Mouse (Mus musculus) limb, embryonic 13.5 days (tissue): ENCODE data around the gene Tbc1d10c. TPM values are rescaled to one million over a fixed set of nuclear protein-coding genes. Genes with fewer than 3 reads are reported as not detected.
"Not testable (repeated sequence)": the region's sequence is repeated elsewhere in the genome, so short reads cannot be mapped to it uniquely, and the experiment has no call there.

Experiments used
- ATAC-seq: fragments of 200-750 bp; cut with Nextera tagmentation; 2 replicates; pipeline ENCODE4 v1.8.0; 2017; ENCODE audit warnings: low read depth, moderate number of reproducible peaks, moderate TSS enrichment; ENCODE audit not compliant: low FRiP score
- H3K27ac ChIP-seq: fragments of 300-500 bp; sonication (generic); 2 replicates; pipeline ENCODE4 v1.5.1; 2015; ENCODE audit warnings: inconsistent platforms, mild to moderate bottlenecking, moderate library complexity
- H3K27me3 ChIP-seq: fragments of 300-500 bp; sonication (generic); 2 replicates; pipeline ENCODE4 v1.6.1; 2015; ENCODE audit warnings: mild to moderate bottlenecking, inconsistent platforms
- H3K36me3 ChIP-seq: fragments of 300-500 bp; sonication (generic); 2 replicates; pipeline ENCODE4 v1.6.1; 2015; ENCODE audit warnings: inconsistent platforms, mild to moderate bottlenecking, moderate library complexity
- H3K4me1 ChIP-seq: fragments of 300-500 bp; sonication (generic); 2 replicates; pipeline ENCODE4 v1.6.1; 2015; ENCODE audit warnings: inconsistent platforms
- H3K4me2 ChIP-seq: fragments of 300-500 bp; sonication (generic); replicated peaks from 2 replicates; pipeline ENCODE4 v1.6.1; 2015; ENCODE audit warnings: inconsistent platforms, mild to moderate bottlenecking, moderate library complexity
- H3K4me3 ChIP-seq: fragments of 300-500 bp; sonication (generic); 2 replicates; pipeline ENCODE4 v1.5.1; 2015; ENCODE audit warnings: moderate library complexity, mild to moderate bottlenecking, inconsistent platforms
- H3K9ac ChIP-seq: fragments of 300-500 bp; sonication (generic); 2 replicates; pipeline ENCODE4 v1.6.1; 2015; ENCODE audit warnings: mild to moderate bottlenecking, inconsistent platforms
- H3K9me3 ChIP-seq: fragments of 300-500 bp; sonication (generic); 2 replicates; pipeline ENCODE4 v1.6.1; 2016; ENCODE audit warnings: inconsistent platforms
- WGBS: fragments of 180-500 bp; shearing (Covaris S2); methylation state at CpG from one replicate; pipeline ENCODE4 v1.1.7; 2015; 5-methylcytosine and 5-hydroxymethylcytosine counted together
- polyA plus RNA-seq: library from polyadenylated mRNA; unstranded; fragments of >200 nt; fragmentation: Nextera tagmentation; extraction: Ambion mirVana; gene quantifications from 2 replicates; pipeline ENCODE4 v1.2.1, GENCODE M21; 2015

Tbc1d10c gene
- polyA plus RNA-seq, 1 experiment from 2014 or later = 1.3 TPM

GRCm38 (mm10) chr19:4144550-4145498 is 46.3 kb downstream of the Tbc1d10c start:
- Histone ChIP-seq H3K9me3 (no peaks in the 10 kb centered on the region), H3K4me2 (no peak overlapping the region), H3K36me3 (peaks cover 1% of the 10 kb centered on the region; the same call in 1 of the 2 replicates), H3K4me1 (peaks cover 15% of the 10 kb centered on the region), H3K27ac (no peak overlapping the region), H3K27me3 (no peaks in the 10 kb centered on the region), H3K4me3 (no peak overlapping the region), H3K9ac (no peak overlapping the region)
- WGBS = 76% methylated on average over 16 of the region's 16 CpGs
- ATAC-seq = no peak

- H3K4me2 ChIP-seq = no peak within 1 kb of the TSS
Observed at GRCm38 (mm10) chr19:4143759-4144268, 47.3 kb downstream of the Tbc1d10c start, which contains the start of gene Cabp4. Gene Cabp4 (minus strand): TSS chr19:4144033.

GRCm38 (mm10) chr19:4142416-4143173 is 48.5 kb downstream of the Tbc1d10c start:
- 0 out of 2 replicates have a peak overlapping the region, but pooled peaks have one; percentile 25 for H3K9ac ChIP-seq
- no peak overlapping the region for H3K4me3 ChIP-seq
- no peak for ATAC-seq
- H3K4me2 ChIP-seq = no peak overlapping the region
- H3K27ac ChIP-seq = no peak overlapping the region
- H3K27me3 ChIP-seq = no peaks in the 10 kb centered on the region
- no peaks in the 10 kb centered on the region for H3K9me3 ChIP-seq
- H3K36me3 ChIP-seq = no peaks in the 10 kb centered on the region
- peaks cover under 1% of the 10 kb centered on the region; the same call in 1 of the 2 replicates for H3K4me1 ChIP-seq
- 95% methylated on average over 18 of the region's 18 CpGs for WGBS

More at GRCm38 (mm10) chr19:4143759-4144268, 47.3 kb downstream of the Tbc1d10c start, which contains the start of gene Cabp4:
- peak within 1 kb of the TSS; percentile 19; the same call in 1 of the 2 replicates for H3K9ac ChIP-seq
- H3K36me3 ChIP-seq = no peaks in the 10 kb centered on the region
- no peaks in the 10 kb centered on the region for H3K9me3 ChIP-seq
- no peaks in the 10 kb centered on the region for H3K27me3 ChIP-seq
- ATAC-seq = no peak
- peaks cover 6% of the 10 kb centered on the region for H3K4me1 ChIP-seq
- H3K4me3 ChIP-seq = no peak within 1 kb of the TSS
- H3K27ac ChIP-seq = no peak within 1 kb of the TSS
- 89% methylated on average over 7 of the region's 7 CpGs for WGBS

GRCm38 (mm10) chr19:4140147-4140546 is 50.9 kb downstream of the Tbc1d10c start:
- Histone ChIP-seq H3K9me3 (no peaks in the 10 kb centered on the region), H3K4me2 (no peak overlapping the region), H3K9ac (no peak overlapping the region), H3K4me3 (no peak overlapping the region), H3K27me3 (no peaks in the 10 kb centered on the region), H3K4me1 (no peaks in the 10 kb centered on the region), H3K36me3 (no peaks in the 10 kb centered on the region), H3K27ac (no peak overlapping the region)
- no peak for ATAC-seq
- 76% methylated on average over 6 of the region's 6 CpGs for WGBS

- ATAC-seq = no peak
- H3K27me3 ChIP-seq = no peaks in the 10 kb centered on the region
- WGBS = 63% methylated on average over 2 of the region's 2 CpGs
- H3K4me1 ChIP-seq = no peaks in the 10 kb centered on the region
- H3K9me3 ChIP-seq = no peaks in the 10 kb centered on the region
- H3K27ac ChIP-seq = no peak within 1 kb of the TSS
- no peak within 1 kb of the TSS for H3K4me2 ChIP-seq
- H3K9ac ChIP-seq = 0 out of 2 replicates have a peak within 1 kb of the TSS, but pooled peaks have one; percentile 1
- no peak within 1 kb of the TSS for H3K4me3 ChIP-seq
- no peaks in the 10 kb centered on the region for H3K36me3 ChIP-seq
Observed at GRCm38 (mm10) chr19:4139446-4139845, 51.6 kb downstream of the Tbc1d10c start, which contains the start of gene Gpr152. Gene Gpr152 (plus strand): TSS chr19:4139787.

GRCm38 (mm10) chr19:4137913-4138312 is 53.2 kb downstream of the Tbc1d10c start:
- Histone ChIP-seq H3K9me3 (no peaks in the 10 kb centered on the region), H3K4me2 (no peak overlapping the region), H3K36me3 (peaks cover 8% of the 10 kb centered on the region), H3K27me3 (no peaks in the 10 kb centered on the region), H3K9ac (no peak overlapping the region), H3K27ac (no peak overlapping the region), H3K4me1 (no peaks in the 10 kb centered on the region), H3K4me3 (no peak overlapping the region)
- WGBS = 82% methylated on average over 5 of the region's 5 CpGs
- ATAC-seq = no peak

- Histone ChIP-seq H3K27ac (no peak overlapping the region), H3K9me3 (no peaks in the 10 kb centered on the region), H3K4me3 (no peak overlapping the region), H3K4me2 (no peak overlapping the region), H3K27me3 (no peaks in the 10 kb centered on the region), H3K36me3 (peaks cover 23% of the 10 kb centered on the region), H3K9ac (no peak overlapping the region), H3K4me1 (no peaks in the 10 kb centered on the region)
- no peak for ATAC-seq
- WGBS = 85% methylated on average over 5 of the region's 5 CpGs
Observed at GRCm38 (mm10) chr19:4136463-4136862, 54.6 kb downstream of the Tbc1d10c start.

GRCm38 (mm10) chr19:4135963-4136345 is 55.1 kb downstream of the Tbc1d10c start:
- H3K9ac ChIP-seq, H3K4me3 ChIP-seq, H3K9me3 ChIP-seq, H3K4me2 ChIP-seq, H3K27me3 ChIP-seq, H3K4me1 ChIP-seq, H3K27ac ChIP-seq, ATAC-seq: not testable (repeated sequence)
- WGBS = 19% methylated on average over 8 of the region's 8 CpGs
- peaks cover 28% of the 10 kb centered on the region for H3K36me3 ChIP-seq

GRCm38 (mm10) chr19:4135229-4135962 is 55.7 kb downstream of the Tbc1d10c start:
- H3K4me1 ChIP-seq, H3K4me3 ChIP-seq, H3K9ac ChIP-seq, H3K4me2 ChIP-seq, H3K27me3 ChIP-seq, H3K9me3 ChIP-seq, ATAC-seq, H3K27ac ChIP-seq: not testable (repeated sequence)
- WGBS = 78% methylated on average over 6 of the region's 6 CpGs
- peaks cover 31% of the 10 kb centered on the region for H3K36me3 ChIP-seq

- Histone ChIP-seq H3K27ac (no peak overlapping the region), H3K36me3 (peaks cover 41% of the 10 kb centered on the region), H3K9ac (no peak overlapping the region), H3K27me3 (no peaks in the 10 kb centered on the region), H3K4me2 (no peak overlapping the region), H3K4me1 (no peaks in the 10 kb centered on the region), H3K4me3 (no peak overlapping the region), H3K9me3 (no peaks in the 10 kb centered on the region)
- ATAC-seq = no peak
- WGBS = 84% methylated on average over 4 of the region's 4 CpGs
Observed at GRCm38 (mm10) chr19:4134354-4134753, 56.7 kb downstream of the Tbc1d10c start.
